In genomic region chr12:70911029-70911428, GRCm38 (mm10) we compare ENCODE assay signal across 8 mouse cellular contexts. TPM values are rescaled to one million over a fixed set of nuclear protein-coding genes. Genes with fewer than 3 reads are reported as not detected.
DNase-seq lines count a peak whose midpoint lies in the region; TF ChIP-seq lines count a peak whose summit lies in the region.

No protein-coding gene starts in this region.

- intact Hi-C loops in heart, adult 2 months (cut with DNase I): loop anchor here (1.0 to 10.0 kb wide), 3 partner anchors 354 to 676 kb away; partner anchors contain the start of gene Pygl

- H3K9ac ChIP-seq in heart, adult 2 months (ENCODE audit: low read depth, low read length): no peak overlapping the region
- no peak overlapping the region for H3K9ac ChIP-seq in liver, adult 2 months (ENCODE audit: low read depth, low read length)

- H3K27ac ChIP-seq in embryonic facial prominence, embryonic 10.5 days (replicated peaks): no peak overlapping the region
- H3K27ac ChIP-seq in heart, adult 2 months: peak overlapping the region; percentile 13; the same call in 1 of the 2 replicates
- no peak overlapping the region for H3K27ac ChIP-seq in liver, adult 2 months (replicated peaks; ENCODE audit: insufficient read depth, low read depth, low read length)

- no peaks in the 10 kb centered on the region for H3K79me2 ChIP-seq in heart, adult 2 months (replicated peaks; ENCODE audit: control insufficient read depth, insufficient read depth, low read length)
- no peaks in the 10 kb centered on the region for H3K79me2 ChIP-seq in liver, adult 2 months (ENCODE audit: control insufficient read depth, insufficient read depth, low read length)
- no peaks in the 10 kb centered on the region for H3K79me2 ChIP-seq in myocyte (ENCODE audit: control insufficient read depth, insufficient read depth)

- no peaks in the 10 kb centered on the region; the same call in 1 of the 2 replicates for H3K36me3 ChIP-seq in embryonic facial prominence, embryonic 10.5 days (replicated peaks)
- H3K36me3 ChIP-seq in heart, adult 2 months (ENCODE audit: control insufficient read depth, insufficient read depth, low read length): no peaks in the 10 kb centered on the region
- H3K36me3 ChIP-seq in liver, adult 2 months (ENCODE audit: control insufficient read depth, insufficient read depth, low read length): no peaks in the 10 kb centered on the region
- H3K36me3 ChIP-seq in myocyte (ENCODE audit: control insufficient read depth, insufficient read depth): no peaks in the 10 kb centered on the region

- peak; percentile 93 for TF ChIP-seq CTCF in heart, adult 2 months (IDR thresholded peaks at IDR 0.05)
- TF ChIP-seq CTCF in liver, adult 2 months (IDR thresholded peaks at IDR 0.05; ENCODE audit: low read depth, low read length): peak; percentile 96

- H3K4me3 ChIP-seq in embryonic facial prominence, embryonic 10.5 days: no peak overlapping the region
- no peak overlapping the region for H3K4me3 ChIP-seq in heart, adult 2 months
- no peak overlapping the region for H3K4me3 ChIP-seq in liver, adult 2 months (ENCODE audit: insufficient read depth, low read depth, low read length)
- no peak overlapping the region for H3K4me3 ChIP-seq in myocyte

- WGBS in embryonic facial prominence, embryonic 10.5 days: 13% methylated on average over 5 of the region's 5 CpGs
- WGBS in heart, adult 2 months: 11% methylated on average over 5 of the region's 5 CpGs
- 9% methylated on average over 5 of the region's 5 CpGs for WGBS in liver, adult 2 months

- H3K27me3 ChIP-seq in embryonic facial prominence, embryonic 10.5 days (replicated peaks; ENCODE audit: low read depth, poor library complexity, severe bottlenecking): no peaks in the 10 kb centered on the region
- H3K27me3 ChIP-seq in heart, adult 2 months (ENCODE audit: control insufficient read depth, insufficient read depth, low read length): no peaks in the 10 kb centered on the region
- H3K27me3 ChIP-seq in liver, adult 2 months (ENCODE audit: control insufficient read depth, insufficient read depth, low read length): no peaks in the 10 kb centered on the region
- H3K27me3 ChIP-seq in myocyte (ENCODE audit: control insufficient read depth, insufficient read depth, insufficient read length): no peaks in the 10 kb centered on the region

- peak overlapping the region; percentile 31 for H3K4me2 ChIP-seq in myocyte (ENCODE audit: low read depth)

- peaks cover 21% of the 10 kb centered on the region for H3K4me1 ChIP-seq in embryonic facial prominence, embryonic 10.5 days
- peaks cover 5% of the 10 kb centered on the region for H3K4me1 ChIP-seq in heart, adult 2 months (ENCODE audit: control insufficient read depth, insufficient read depth, low read length)
- no peaks in the 10 kb centered on the region for H3K4me1 ChIP-seq in liver, adult 2 months (ENCODE audit: control insufficient read depth, insufficient read depth, low read length)

- no peaks in the 10 kb centered on the region for H3K9me3 ChIP-seq in embryonic facial prominence, embryonic 10.5 days

- peak; percentile 80 for TF ChIP-seq EP300 in heart, adult 2 months (IDR thresholded peaks at IDR 0.05; ENCODE audit: insufficient read depth, low read depth, low read length)

- DNase-seq in 3134 (ENCODE audit: extremely low read depth, insufficient read length, low spot score): peak; percentile 60
- peak; percentile 93 for DNase-seq in adrenal gland, postnatal 14 days
- DNase-seq in embryonic facial prominence, embryonic 10.5 days (ENCODE audit: low spot score): peak; percentile 85
- DNase-seq in heart, adult 2 months: peak; percentile 83 to 84
- peak; percentile 73 for DNase-seq in kidney, adult 9 months
- peak; percentile 49 for DNase-seq in liver, adult 2 months (ENCODE audit: extremely low read depth, low read depth, low spot score)
- peak; percentile 60 to 62 for DNase-seq in spleen, postnatal 36 days (ENCODE audit: low spot score in 2 of 2)

- TF ChIP-seq POLR2A in heart, adult 2 months (IDR thresholded peaks at IDR 0.05; ENCODE audit: insufficient read depth, low read depth, low read length): no peak
- no peak for TF ChIP-seq POLR2A in liver, adult 2 months (IDR thresholded peaks at IDR 0.05; ENCODE audit: extremely low read depth, insufficient read depth, low read length)
- no peak for TF ChIP-seq POLR2A in myocyte (IDR thresholded peaks at IDR 0.05; ENCODE audit: insufficient read length, low read depth)

- H3ac ChIP-seq in myocyte (ENCODE audit: control insufficient read depth, insufficient read length): no peak overlapping the region

TF ChIP-seq in myocyte, 11 proteins besides CTCF, POLR2A, EP300 and RAD21:
- no peak for TF ChIP-seq MAX (IDR thresholded peaks at IDR 0.05; ENCODE audit: low read depth)
- TF ChIP-seq USF1 (IDR thresholded peaks at IDR 0.05; ENCODE audit: low read depth): no peak
- TF ChIP-seq SRF (IDR thresholded peaks at IDR 0.05; ENCODE audit: control insufficient read depth, insufficient read length, low read depth): no peak

RNA-seq across cellular contexts. Expression of gene Actr10, which starts 26.6 kb away (rescaled TPM):
- 184 and 197 TPM in 2 replicates for total RNA-seq in adrenal gland, postnatal 14 days (2021)
- 223 and 229 TPM in 2 replicates for polyA plus RNA-seq in embryonic facial prominence, embryonic 10.5 days (2016; fragmentation: Nextera tagmentation; extraction: Ambion mirVana)
- total RNA-seq in heart, adult 2 months (2021): 100 to 1,000 TPM; 111 to 134 TPM
- polyA plus RNA-seq in heart, adult 2 months (2012; rRNA removed): 30.0 and 66.9 TPM in 2 replicates
- total RNA-seq in liver, adult 2 months (2014; rRNA removed): 26.8 and 31.0 TPM in 2 replicates
- 17.3 and 19.2 TPM in 2 replicates for polyA plus RNA-seq in liver, adult 2 months (2012; rRNA removed)
- 123 TPM for polyA plus RNA-seq in myocyte (2012; fragmentation: generic; extraction: Trizol)
